Mouse (Mus musculus) embryonic fibroblast, embryonic 13.5 days (primary cell): ENCODE measurements at regions not wholly inside any gene's neighbourhood (a gene's known extent, or its start where the extent isn't known, plus 50 kb on each side); places are given as distances from the start of the nearest gene placed in this dataset.

ENCODE experiments used
- CTCF ChIP-seq: IDR thresholded peaks from 2 replicates; pipeline ENCODE4 v1.5.1; 2011; ENCODE audit warnings: mild to moderate bottlenecking, control low read depth, low read length, moderate library complexity, borderline replicate concordance; ENCODE audit not compliant: insufficient read depth
- POLR2A ChIP-seq: IDR thresholded peaks from 2 replicates; pipeline ENCODE4 v1.6.1; 2011; ENCODE audit warnings: low read depth, mild to moderate bottlenecking, control low read depth, low read length, moderate library complexity

- no peak for TF ChIP-seq CTCF
- no peak for TF ChIP-seq POLR2A
These were observed 166.3 kb downstream of the Thbs2 start for GRCm38 (mm10) chr17:14527691-14528090.
